Mouse (Mus musculus): ENCODE measurements around the gene Zdhhc9.

GRCm38 (mm10) chrX:48127502-48128218, 81.0 kb downstream of the Zdhhc9 start:
- TF ChIP-seq CTCF (IDR thresholded peaks at IDR 0.05; ENCODE audit: borderline replicate concordance, insufficient read depth, low read depth, low read length) (no peak), POLR2A (IDR thresholded peaks at IDR 0.05; ENCODE audit: borderline replicate concordance, insufficient read depth, low read length) (no peak)
